Mouse (Mus musculus) spleen, postnatal 4 days (tissue): ENCODE measurements around the gene Pdss2.

ENCODE experiments used
- DNase-seq, 2 experiments: peaks; one replicate each; pipeline ENCODE4 v3.0.0; 2022; ENCODE audit warnings: low spot score in 2 of 2

The Pdss2 gene

DNA sequence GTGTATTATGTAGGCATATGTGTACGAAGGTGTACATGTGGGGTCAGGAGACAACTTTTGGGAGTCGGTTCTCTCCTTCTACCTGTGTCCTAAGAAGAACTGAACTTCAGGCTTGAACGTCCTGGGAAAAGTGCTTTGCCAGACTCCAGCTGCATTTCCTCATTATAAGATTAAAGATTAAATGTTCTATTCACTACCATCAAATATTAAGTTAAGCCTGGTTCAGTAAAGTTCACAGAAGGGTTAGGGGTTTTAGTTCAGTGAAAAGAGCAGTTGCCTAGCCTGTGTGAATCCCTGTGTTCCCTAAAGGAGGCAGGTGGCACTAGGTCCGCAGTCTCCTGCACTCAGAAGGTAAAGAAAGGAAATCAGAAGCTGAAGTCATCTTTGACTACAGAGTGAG lies 213.0 kb downstream of the Pdss2 start:
- no peak for DNase-seq

DNA sequence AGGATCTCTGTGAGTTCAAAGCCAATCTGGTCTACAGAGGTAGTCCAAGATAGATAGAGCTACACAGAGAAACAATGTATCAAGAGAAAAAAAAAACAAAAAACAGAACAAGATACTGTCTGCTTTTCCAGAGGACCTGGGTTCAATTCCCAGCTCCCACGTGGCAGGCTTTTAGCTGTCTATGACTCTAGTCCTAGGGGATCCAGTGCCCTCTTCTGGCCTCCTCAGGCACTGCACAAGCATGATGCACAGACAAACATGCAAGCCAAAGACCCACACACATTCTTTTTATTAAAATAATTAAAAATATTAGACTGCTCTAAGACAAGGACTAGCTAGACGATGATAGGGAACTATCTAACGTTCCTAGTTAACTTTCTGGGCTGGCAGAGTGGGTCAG lies 214.5 kb downstream of the Pdss2 start:
- no peak for DNase-seq

DNA sequence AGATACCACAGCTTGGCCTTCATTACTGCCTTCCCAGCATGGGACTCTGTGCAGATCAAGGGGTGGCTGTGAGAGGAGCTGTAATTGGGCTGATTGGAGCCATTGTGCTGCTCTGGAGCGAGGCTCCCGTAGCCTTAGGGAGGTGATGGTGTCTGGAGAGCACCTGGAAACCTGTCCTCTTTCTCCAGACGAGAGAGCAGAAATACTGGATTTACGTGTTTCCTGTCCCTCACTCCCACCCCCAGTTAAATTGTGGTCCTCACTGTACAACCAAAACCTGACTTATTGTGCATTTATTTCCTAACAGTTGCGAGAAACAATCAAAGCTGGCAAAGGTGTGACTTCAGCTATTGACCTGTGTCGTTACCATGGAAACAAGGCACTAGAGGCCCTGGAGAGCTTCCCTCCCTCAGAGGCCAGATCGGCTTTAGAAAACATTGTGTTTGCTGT lies 218.2 kb downstream of the Pdss2 start:
- DNase-seq, result no peak

DNA sequence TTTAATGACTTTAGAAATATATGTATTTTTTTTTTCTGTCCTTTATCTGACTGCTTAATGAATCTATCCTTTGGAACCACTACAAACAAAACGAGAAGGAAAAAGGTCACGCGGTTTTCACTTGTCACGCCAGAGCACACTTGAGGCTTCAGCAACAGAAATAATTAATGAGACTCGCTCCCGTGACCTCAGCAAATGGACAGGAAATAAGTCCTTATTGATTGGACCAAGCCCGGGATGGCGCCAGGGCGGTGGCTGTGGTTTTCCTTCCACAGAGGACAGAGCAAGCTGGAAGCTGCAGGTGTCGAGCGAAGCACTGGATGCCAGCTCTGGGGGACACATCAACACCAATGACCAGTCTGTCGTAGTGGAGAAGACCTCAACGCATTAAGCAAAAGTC lies 218.8 kb downstream of the Pdss2 start:
- no peak for DNase-seq

DNA sequence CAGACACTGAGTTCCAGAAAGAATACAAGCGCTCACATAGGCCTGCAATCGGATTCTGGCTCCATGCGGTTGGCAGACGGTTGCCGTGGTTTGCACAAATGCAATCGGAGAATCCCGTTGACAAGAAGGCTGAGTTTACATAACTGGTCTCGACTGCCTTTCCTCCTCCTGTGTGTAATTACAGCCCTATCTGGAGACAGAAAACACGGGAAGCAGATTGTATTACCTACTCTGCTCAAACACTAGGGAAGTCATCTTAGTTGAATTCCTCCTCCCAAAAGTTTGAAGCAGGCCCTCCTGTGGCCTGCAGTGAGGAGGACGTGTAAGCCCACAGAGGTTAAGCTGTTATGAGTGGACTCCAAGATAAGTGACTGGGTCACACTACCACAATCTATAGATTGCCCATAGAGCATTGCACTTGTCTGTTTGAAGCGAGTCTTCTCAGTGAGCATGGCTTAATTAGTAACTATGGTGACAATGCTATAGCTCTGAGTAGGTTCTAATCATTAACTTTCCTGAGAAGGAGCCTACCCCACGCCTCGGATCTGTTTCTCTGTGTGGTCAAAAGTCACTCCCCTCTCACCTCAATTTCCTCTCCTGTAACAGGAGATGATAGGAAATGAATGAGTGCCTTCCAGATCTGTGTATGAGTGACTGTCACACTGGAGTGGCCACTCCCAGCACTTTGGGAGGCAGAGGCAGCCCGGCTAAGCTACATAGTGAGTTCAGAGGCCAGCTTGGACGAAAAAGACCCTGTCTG lies 219.9 kb downstream of the Pdss2 start:
- no peak for DNase-seq

DNA sequence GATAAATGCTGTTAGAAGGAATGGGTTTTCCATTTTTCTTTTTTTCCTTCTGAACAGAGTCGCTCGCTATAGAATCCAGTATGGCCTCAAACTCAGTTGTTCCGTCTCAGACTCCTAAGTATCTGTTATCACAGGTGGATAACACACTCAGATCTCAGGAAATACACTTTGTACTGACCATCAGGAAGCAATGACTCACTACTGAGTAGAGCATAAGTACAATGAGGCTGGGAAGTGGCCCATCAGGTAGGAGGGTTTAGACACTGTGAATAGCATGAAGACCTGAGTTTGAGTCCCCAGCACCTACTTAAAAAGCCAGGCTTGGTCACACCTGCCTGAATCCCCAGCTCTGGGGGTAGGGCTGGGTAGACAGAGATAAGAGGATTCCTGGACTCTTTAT lies 227.4 kb downstream of the Pdss2 start:
- DNase-seq, result no peak

DNA sequence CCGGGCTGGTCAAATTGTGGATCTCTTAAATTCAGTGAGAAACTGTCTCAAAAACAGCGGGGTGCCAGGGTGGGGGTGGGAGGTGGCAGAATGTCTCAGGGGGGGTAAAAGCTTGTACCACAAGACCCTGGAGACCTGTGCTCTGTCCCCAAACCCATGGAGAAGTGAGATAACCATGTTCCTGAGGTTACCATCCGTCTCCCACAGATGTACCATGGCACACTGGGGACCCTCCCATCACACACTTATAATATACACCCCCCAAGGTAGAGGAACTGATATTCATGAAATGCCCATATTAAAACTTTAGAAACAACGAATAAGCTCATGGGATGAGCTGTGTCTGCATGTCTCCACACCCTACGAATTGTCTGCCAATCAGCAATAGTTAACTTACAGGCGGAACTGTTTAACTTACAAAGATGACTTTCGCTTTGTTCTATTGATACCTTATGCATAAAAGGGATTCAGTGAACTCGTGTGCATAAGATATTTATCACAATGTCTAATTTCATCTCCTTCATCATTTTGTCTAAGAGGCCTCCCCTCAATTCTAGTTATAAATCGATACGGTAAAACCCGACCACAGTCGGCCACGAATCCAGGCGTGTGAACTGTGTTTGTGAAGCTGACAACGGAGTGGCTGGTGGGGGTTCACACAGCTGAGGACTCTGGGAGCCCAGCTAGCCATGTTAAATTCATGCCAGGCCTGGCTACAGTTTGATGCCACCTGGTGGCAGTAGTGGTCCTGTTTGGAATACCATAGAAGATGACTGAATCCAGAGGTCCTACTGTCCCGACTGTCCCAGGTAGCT lies 230.8 kb downstream of the Pdss2 start:
- DNase-seq, result peak; percentile 45 to 70

DNA sequence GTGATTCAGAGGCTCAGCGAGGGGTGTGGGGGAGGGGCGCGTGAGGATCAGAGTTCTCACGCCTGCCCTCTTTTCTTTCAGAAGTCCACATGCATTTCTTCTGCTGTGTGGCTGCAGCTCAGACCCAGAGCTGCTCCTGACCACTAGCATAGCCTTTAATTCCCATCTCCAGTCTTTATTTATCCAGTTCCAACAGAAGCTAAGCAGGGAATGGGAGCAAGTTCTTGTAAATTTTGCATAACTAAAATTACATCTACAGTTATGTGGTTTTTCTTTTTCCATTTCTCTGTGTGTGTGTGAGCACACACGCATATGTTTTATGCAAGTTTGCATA lies 231.3 kb downstream of the Pdss2 start:
- DNase-seq, result no peak

DNA sequence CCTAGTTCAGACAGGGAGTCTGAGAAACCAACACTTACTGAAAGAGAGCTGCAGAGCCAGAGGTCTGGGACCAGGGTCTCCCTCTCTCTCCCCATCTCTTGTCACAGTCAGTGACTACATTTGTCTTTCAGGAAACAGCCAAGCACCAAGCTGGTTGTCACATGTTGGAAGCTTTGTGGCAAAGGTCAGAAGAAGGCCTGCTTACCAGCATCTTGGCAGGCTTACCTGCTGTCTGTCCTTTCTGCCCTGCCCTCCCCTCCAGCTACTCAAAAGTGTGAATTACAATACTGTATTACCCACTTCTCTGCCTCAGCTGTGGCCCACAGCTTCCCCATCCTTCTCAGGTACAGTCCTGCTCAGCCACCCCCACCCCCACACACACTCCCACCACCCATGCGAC lies 232.9 kb downstream of the Pdss2 start:
- no peak for DNase-seq

DNA sequence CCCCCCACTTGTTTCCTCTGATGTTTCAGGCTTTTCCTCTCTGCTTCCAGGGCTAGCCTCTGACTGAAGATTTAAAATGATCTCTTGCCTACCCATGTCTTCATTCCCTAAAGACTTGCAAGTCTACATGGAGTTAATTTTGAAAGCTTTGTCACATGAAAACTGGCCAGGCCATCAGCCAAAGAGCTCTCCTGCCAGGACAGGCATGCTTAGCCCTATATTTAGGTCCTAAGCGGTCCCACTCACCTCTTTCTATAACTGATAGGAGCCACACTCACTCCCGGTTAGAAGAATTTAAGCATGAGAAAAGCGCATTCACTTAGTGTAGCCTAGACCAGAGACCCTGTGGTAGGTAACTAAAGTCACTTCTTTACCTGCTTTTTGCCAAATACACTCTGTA lies 233.4 kb downstream of the Pdss2 start:
- no peak for DNase-seq

DNA sequence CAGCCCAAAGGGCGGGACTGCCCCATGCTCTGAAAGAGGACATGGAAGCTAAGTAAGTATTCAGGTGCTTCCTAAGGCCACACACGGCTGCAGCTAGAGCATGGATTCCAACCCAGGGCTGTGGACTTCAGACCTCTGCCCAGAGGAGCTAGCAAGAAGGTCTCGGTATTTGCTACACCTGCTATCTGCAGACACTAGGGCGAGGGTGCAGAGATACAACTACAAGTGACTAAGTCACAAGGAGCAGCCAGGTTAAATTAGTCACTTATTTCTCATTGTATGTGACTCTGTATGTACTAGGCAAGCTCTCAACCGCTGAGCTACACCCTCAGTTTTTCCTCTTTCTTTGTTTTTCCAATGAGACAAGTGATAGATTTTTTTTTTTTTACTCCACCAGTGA lies 241.5 kb downstream of the Pdss2 start:
- DNase-seq, result no peak

DNA sequence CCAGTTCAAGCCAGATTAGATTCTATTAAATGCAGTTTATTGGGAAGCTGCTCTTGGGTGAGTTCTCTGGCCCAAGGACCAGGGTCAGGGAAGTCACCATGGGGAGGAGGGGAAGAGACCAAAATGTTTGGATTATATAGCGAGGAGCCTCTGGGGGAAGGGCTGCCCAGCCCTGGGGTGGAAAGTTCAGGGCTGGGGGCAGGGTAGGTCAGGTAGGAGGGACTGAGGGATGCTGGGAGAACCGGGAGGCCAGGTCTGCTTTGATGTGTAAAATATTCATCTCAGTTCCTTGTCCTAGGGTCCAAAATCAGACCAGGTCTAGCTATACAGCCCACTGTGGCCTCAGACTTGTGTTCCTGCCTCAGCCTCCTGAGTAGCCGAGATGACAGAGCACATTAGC lies 241.9 kb downstream of the Pdss2 start:
- no peak for DNase-seq

DNA sequence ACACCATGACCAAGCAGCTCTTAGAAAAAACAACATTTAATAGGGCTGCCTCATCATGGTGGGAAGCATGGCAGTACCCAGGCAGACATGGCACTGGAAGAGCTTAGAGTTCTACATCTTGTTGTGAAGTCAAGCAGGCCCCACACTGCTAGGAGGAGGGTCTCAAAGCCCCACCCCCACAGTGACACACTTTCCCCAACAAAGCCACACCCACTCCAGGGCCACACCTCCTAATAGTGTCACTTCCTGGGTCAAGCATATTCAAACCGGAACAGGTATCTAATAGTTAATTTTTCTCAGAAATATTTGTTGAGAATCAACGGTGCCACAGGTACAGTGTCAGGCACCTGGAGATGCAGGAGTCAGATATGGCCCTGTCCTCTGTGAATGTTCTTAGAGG lies 244.9 kb downstream of the Pdss2 start:
- DNase-seq, result no peak

DNA sequence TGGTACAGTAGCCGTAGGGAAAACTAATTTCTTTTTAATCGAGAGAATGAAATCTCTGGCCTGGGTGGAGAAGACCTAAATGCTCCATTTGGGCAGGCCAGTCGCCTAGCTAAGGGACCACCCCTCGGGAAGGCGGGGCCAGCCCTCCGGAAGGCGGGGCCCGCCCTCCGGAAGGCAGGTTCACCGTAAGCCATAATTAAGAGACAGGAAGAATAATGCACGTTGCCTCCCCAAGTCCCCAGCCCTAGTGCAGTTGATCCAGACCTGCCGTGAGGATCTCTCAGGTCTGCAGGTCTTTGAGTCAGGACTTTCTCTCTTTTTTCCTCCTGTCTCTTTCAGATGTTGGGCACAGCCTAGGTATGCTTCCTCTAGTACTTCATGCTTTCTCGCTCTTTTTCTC lies 246.4 kb downstream of the Pdss2 start:
- no peak for DNase-seq

DNA sequence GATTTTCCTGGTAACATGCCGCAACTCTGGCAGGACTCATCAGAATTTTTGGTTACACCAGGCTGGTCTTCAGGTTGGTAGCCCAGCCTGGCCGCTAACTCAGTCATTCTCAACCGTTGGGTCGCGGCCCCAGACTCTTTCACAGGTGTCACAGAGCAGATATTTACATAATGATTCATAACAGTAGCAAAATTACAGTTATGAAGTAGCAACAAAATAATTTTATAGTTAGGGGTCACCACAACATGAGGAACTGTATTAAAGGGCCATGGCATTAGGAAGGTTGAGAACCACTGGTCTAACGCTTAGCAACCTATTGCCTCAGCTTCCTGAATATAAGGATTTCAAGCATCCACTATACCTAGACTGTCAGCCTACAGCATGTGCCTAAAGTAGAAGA lies 247.0 kb downstream of the Pdss2 start:
- DNase-seq, result no peak

DNA sequence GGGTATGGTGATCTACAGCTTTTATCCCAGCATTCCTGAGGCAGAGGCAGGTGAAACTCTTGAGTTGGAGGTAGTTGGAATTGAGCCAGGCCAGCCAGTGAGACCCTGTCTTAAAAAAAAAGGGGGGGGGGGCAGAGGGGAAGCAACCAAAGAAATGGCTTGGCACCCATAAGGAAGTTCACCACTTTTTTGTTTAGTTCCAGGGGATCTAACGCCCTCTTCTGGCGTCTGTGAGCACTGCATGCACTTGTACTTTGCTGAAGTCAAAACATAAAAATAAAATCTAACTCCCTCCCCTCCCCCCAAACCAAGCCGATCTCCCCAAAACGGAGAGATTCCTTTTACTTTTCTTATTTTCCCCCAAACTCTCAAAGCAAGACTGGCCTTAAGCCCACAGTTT lies 254.1 kb downstream of the Pdss2 start:
- DNase-seq, result peak; percentile 33 to 74

DNA sequence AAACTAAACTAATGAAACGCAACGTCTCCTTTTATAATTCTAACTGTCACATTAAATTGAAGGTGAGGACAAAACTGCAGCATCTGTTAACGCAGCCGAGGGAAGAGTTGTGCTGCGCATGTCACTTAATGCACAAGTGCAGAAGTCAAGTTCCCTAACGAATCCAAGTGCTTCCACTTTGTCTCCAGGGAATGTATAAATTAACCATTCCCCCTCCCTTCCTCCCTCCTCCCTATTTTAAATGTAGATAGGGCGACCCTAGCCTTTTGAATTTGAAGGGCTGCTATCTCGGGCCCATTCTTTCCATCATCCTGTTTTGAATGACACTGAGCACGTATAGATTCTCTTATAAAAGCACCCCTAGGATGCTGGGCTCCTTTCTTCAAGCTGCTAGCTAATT lies 256.2 kb downstream of the Pdss2 start:
- no peak for DNase-seq

DNA sequence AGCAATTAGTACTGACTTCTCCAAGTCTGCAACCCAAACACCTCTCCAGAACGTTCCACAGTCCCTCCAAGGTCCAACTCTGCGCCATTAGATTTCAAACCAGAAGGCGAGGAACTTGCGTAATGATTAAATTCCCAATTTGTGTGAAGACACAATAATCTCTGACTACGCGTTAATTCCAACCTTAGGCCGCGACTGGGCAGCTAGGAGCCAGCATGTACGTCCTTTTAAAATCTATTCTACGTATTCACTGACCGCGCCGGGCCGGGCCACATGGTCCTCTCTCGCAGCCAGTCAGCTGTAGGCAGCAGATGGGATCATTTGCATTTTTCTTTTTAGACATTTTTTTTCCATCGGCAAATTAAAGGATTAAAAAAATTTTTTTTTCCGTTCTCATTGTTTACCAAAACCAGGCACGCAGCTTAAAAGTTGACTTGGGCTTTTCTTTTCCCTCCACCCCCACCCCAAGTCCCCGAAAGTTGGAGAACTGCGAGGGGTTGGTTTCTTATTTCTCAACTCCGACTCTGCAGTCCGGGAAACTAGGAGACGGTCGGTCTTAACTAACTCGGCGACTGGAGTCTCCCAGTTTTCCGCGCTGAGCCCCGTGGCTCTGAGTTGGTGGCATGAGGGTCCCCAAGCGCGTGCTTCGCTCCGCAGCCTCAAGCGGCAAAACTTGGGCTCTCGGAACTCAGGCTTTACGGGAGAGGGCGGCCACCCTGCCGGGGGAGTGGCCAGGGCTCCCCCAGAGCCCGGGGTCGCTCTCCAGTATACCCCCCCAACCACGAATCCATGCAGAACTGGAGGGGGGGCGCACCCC lies 256.8 kb downstream of the Pdss2 start:
- DNase-seq, result peak; percentile 26 to 69

DNA sequence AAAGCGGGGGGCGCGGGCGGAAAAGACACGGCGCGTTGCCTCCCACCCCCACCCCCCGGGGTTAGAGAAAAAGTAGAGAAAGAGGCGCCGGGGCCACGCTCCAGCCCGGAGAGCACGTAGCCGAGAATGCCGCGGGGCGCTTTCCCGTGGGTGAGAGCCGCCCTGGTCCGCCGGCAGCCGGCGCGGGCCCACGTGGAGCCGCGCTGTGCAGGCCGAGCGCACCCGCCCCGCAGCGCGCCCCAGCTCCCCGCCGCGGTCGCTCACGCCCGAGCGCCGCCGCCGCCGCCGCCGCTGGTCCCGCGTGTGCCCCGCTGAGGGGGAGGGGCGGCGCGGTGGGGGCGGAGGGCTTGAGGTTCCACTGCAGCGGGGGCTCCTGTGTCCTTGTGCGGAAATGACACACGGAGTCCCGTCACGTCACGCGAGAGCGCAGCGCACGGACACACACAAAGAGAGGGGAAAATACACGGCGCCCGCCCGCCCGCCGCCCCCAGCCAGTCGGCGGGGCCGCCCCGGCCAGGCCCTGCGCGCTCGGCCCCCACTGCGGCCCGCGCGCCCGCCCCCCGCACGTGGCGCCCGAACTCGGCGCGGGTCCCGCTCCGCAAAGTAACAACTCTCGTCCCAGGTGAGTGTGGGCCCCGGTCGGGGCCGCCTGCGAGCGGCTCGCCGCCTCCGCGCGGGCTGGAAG lies 257.6 kb downstream of the Pdss2 start, which contains the start of gene Bend3:
Bend3 (plus strand) TSS at position 81 of the 685 bp plus-strand sequence.
- peak; percentile 34 to 79 for DNase-seq

DNA sequence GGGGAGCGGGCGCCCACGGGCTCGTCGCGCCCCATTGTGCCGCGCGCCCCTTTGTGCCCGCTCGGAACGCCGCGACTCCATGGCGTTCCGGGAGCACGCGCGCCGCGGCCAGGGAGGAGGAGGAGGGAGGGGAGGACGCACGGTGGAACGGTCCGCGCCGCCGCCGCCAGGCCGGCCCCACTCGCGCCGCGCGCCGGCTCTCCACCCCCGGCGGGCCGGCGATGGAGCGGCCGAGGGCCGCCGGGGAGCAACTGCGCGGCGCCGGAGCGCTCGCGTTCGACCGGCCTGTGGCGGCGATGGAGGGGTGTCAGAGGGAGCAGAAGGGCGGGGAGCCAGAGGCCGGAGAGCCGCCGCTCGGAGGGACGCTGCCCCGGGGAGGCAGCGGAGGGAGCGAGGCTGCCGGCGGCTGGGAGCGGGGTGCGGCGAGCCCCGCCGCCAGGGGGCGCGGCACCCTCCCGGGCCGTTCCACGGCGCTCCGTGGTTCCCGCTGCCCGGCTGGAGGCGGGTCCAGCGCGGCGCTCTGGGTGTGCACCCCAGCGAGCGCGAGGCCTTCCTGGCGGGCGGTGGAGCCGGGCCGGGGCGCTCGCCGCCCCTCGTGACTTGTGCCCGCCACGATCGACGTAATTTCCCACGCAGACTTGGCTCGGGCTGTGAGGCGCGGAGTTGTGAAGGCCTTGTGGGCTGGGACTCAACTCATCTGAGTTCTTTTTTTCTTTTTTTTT lies 258.3 kb downstream of the Pdss2 start:
- peak; percentile 89 to 96 for DNase-seq

DNA sequence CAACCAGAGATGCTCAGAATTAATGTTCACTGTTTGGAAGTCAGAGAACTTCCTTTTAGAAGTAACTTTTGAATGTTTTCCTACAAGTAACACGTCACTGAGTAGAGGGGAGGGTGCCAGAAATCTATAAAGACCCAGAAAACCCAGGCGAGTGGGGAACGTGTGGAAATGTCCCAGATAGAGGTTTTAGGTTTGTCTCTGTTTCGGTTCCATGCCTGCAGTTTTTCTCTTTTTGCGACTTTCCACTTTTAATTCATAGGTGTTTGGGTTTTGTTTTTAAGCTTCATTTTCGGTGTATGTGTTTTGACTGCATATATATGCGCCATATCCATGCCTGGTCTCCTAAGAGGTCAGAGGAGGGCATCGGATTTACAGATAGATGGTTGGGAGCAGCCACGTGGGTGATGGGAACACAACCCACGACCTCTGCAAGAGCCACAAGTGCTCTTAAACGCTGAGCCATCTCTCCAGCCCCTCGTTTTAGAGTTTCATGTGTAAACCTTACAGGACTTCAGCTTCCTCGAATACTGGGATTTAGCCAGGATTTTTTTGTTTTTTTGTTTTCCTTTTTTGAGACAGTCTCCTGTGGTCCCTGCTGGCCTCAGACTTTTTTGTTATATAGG lies 259.1 kb downstream of the Pdss2 start:
- DNase-seq, result no peak
